Mouse (Mus musculus): Measurements from ENCODE around the gene Hsd11b2. TPM values are rescaled to one million over a fixed set of nuclear protein-coding genes. Genes with fewer than 3 reads are reported as not detected.

Hsd11b2 gene
- polyA plus RNA-seq, 1 experiment from 2014 or later: 0.66 TPM

GRCm38 (mm10) chr8:105528206-105528605, 9.7 kb downstream of the Hsd11b2 start:
- no peaks in the 10 kb centered on the region for H3K27me3 ChIP-seq (ENCODE audit: control insufficient read depth, insufficient read depth, low read depth, low read length)
- H3K4me2 ChIP-seq (ENCODE audit: low read depth, low read length): no peak overlapping the region
- no peak for ATAC-seq (ENCODE audit: low read depth)
- no peak overlapping the region for H3K27ac ChIP-seq (ENCODE audit: low read length)
- H3K9ac ChIP-seq (ENCODE audit: low read depth, low read length): no peak overlapping the region
- no peak overlapping the region for H3K4me3 ChIP-seq (ENCODE audit: low read depth, low read length)
- peaks cover 16% of the 10 kb centered on the region for H3K4me1 ChIP-seq (ENCODE audit: control insufficient read depth, low read depth, low read length)
- WGBS (ENCODE audit: insufficient replicate concordance): 89% methylated on average over 1 of the region's 1 CpGs
- no peaks in the 10 kb centered on the region for H3K9me3 ChIP-seq (replicated peaks; ENCODE audit: control insufficient read depth, low read length)
- no peaks in the 10 kb centered on the region; the same call in 1 of the 2 replicates for H3K36me3 ChIP-seq (ENCODE audit: control insufficient read depth, insufficient read depth)

DNA sequence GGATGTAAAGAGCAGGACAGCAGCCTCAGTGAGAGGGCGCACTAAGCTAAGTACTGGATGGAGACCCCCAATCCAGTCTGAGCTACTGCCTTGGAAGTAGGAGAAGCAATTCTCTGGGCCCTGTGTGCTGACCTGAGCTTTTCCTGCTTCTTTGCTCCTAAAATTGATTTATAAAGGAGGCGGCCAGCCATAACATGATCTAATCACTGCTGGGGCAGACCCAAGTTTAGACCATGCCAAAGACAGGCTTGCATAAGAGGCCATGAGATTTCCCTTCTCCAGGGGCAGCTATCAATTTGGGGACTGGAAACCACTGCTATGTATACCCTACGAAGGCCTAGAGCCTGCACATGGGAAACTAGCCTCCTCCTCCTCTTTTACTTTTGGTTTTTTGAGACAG, 10.7 kb downstream of the Hsd11b2 start:
- Histone ChIP-seq H3K36me3 (ENCODE audit: control insufficient read depth, insufficient read depth) (no peaks in the 10 kb centered on the region; the same call in 1 of the 2 replicates), H3K9ac (ENCODE audit: low read depth, low read length) (no peak overlapping the region), H3K27ac (ENCODE audit: low read length) (no peak overlapping the region), H3K4me1 (ENCODE audit: control insufficient read depth, low read depth, low read length) (peaks cover 22% of the 10 kb centered on the region), H3K27me3 (ENCODE audit: control insufficient read depth, insufficient read depth, low read depth, low read length) (no peaks in the 10 kb centered on the region), H3K4me3 (ENCODE audit: low read depth, low read length) (no peak overlapping the region), H3K9me3 (replicated peaks; ENCODE audit: control insufficient read depth, low read length) (no peaks in the 10 kb centered on the region), H3K4me2 (ENCODE audit: low read depth, low read length) (no peak overlapping the region)
- WGBS (ENCODE audit: insufficient replicate concordance): 72% methylated on average over 3 of the region's 3 CpGs
- ATAC-seq (ENCODE audit: low read depth): no peak

DNA sequence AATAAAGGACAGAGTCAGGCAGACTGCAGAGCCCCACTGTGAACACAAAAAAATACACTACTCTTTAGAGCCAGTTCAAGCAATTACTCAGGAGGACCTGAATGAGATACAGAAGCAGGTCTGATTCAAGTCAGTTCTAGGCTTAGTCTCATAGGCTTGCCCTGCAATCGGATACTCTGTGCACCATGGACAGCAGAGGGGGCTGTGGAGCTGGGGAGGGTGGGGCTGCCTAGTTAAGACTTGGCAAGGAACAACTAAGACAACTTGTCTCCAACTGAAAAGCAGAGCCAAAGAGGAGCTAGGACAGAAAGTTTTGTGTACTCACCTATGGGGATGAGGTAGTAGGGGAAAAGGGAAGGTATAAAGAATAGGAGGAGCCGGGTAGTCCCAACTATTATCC, 13.2 kb downstream of the Hsd11b2 start:
- H3K27ac ChIP-seq (ENCODE audit: low read length): no peak overlapping the region
- H3K4me1 ChIP-seq (ENCODE audit: control insufficient read depth, low read depth, low read length): peaks cover 24% of the 10 kb centered on the region
- H3K9ac ChIP-seq (ENCODE audit: low read depth, low read length): no peak overlapping the region
- H3K36me3 ChIP-seq (ENCODE audit: control insufficient read depth, insufficient read depth): no peaks in the 10 kb centered on the region
- H3K4me2 ChIP-seq (ENCODE audit: low read depth, low read length): no peak overlapping the region
- H3K27me3 ChIP-seq (ENCODE audit: control insufficient read depth, insufficient read depth, low read depth, low read length): no peaks in the 10 kb centered on the region
- no peak overlapping the region for H3K4me3 ChIP-seq (ENCODE audit: low read depth, low read length)
- no peak; the same call in 1 of the 2 replicates for ATAC-seq (ENCODE audit: low read depth)
- WGBS (ENCODE audit: insufficient replicate concordance): 42% methylated on average over 2 of the region's 2 CpGs
- no peaks in the 10 kb centered on the region for H3K9me3 ChIP-seq (replicated peaks; ENCODE audit: control insufficient read depth, low read length)

GRCm38 (mm10) chr8:105533439-105533838, 14.9 kb downstream of the Hsd11b2 start:
- peak overlapping the region; percentile 31; the same call in 1 of the 2 replicates for H3K27ac ChIP-seq (ENCODE audit: low read length)
- peak; percentile 30; the same call in 1 of the 2 replicates for ATAC-seq (ENCODE audit: low read depth)
- no peak overlapping the region for H3K9ac ChIP-seq (ENCODE audit: low read depth, low read length)
- 10% methylated on average over 2 of the region's 2 CpGs for WGBS (ENCODE audit: insufficient replicate concordance)
- no peak overlapping the region for H3K4me3 ChIP-seq (ENCODE audit: low read depth, low read length)
- peaks cover 24% of the 10 kb centered on the region for H3K4me1 ChIP-seq (ENCODE audit: control insufficient read depth, low read depth, low read length)
- H3K27me3 ChIP-seq (ENCODE audit: control insufficient read depth, insufficient read depth, low read depth, low read length): no peaks in the 10 kb centered on the region
- peaks cover 11% of the 10 kb centered on the region for H3K36me3 ChIP-seq (ENCODE audit: control insufficient read depth, insufficient read depth)
- no peaks in the 10 kb centered on the region for H3K9me3 ChIP-seq (replicated peaks; ENCODE audit: control insufficient read depth, low read length)
- H3K4me2 ChIP-seq (ENCODE audit: low read depth, low read length): no peak overlapping the region

GRCm38 (mm10) chr8:105533892-105534329, 15.4 kb downstream of the Hsd11b2 start:
- H3K4me1 ChIP-seq (ENCODE audit: control insufficient read depth, low read depth, low read length): peaks cover 24% of the 10 kb centered on the region
- WGBS (ENCODE audit: insufficient replicate concordance): 4% methylated on average over 1 of the region's 1 CpGs
- ATAC-seq (ENCODE audit: low read depth): peak; percentile 61
- H3K9ac ChIP-seq (ENCODE audit: low read depth, low read length): no peak overlapping the region
- peak overlapping the region; percentile 31; the same call in 1 of the 2 replicates for H3K27ac ChIP-seq (ENCODE audit: low read length)
- no peak overlapping the region for H3K4me2 ChIP-seq (ENCODE audit: low read depth, low read length)
- peaks cover 14% of the 10 kb centered on the region for H3K36me3 ChIP-seq (ENCODE audit: control insufficient read depth, insufficient read depth)
- H3K27me3 ChIP-seq (ENCODE audit: control insufficient read depth, insufficient read depth, low read depth, low read length): no peaks in the 10 kb centered on the region
- no peaks in the 10 kb centered on the region for H3K9me3 ChIP-seq (replicated peaks; ENCODE audit: control insufficient read depth, low read length)
- H3K4me3 ChIP-seq (ENCODE audit: low read depth, low read length): no peak overlapping the region

- no peak for ATAC-seq (ENCODE audit: low read depth)
- H3K9me3 ChIP-seq (replicated peaks; ENCODE audit: control insufficient read depth, low read length): no peaks in the 10 kb centered on the region
- no peak overlapping the region for H3K4me3 ChIP-seq (ENCODE audit: low read depth, low read length)
- no peak overlapping the region for H3K4me2 ChIP-seq (ENCODE audit: low read depth, low read length)
- H3K27me3 ChIP-seq (ENCODE audit: control insufficient read depth, insufficient read depth, low read depth, low read length): no peaks in the 10 kb centered on the region
- H3K27ac ChIP-seq (ENCODE audit: low read length): no peak overlapping the region
- no peak overlapping the region for H3K9ac ChIP-seq (ENCODE audit: low read depth, low read length)
- WGBS (ENCODE audit: insufficient replicate concordance): 93% methylated on average over 3 of the region's 3 CpGs
- peaks cover 30% of the 10 kb centered on the region for H3K4me1 ChIP-seq (ENCODE audit: control insufficient read depth, low read depth, low read length)
- peaks cover 18% of the 10 kb centered on the region for H3K36me3 ChIP-seq (ENCODE audit: control insufficient read depth, insufficient read depth)
Observed at GRCm38 (mm10) chr8:105536546-105536945, 18.0 kb downstream of the Hsd11b2 start.

GRCm38 (mm10) chr8:105537011-105537677, 18.6 kb downstream of the Hsd11b2 start:
- no peak overlapping the region for H3K9ac ChIP-seq (ENCODE audit: low read depth, low read length)
- no peaks in the 10 kb centered on the region for H3K9me3 ChIP-seq (replicated peaks; ENCODE audit: control insufficient read depth, low read length)
- H3K27me3 ChIP-seq (ENCODE audit: control insufficient read depth, insufficient read depth, low read depth, low read length): no peaks in the 10 kb centered on the region
- H3K4me2 ChIP-seq (ENCODE audit: low read depth, low read length): no peak overlapping the region
- H3K4me1 ChIP-seq (ENCODE audit: control insufficient read depth, low read depth, low read length): peaks cover 33% of the 10 kb centered on the region
- no peak overlapping the region for H3K4me3 ChIP-seq (ENCODE audit: low read depth, low read length)
- H3K36me3 ChIP-seq (ENCODE audit: control insufficient read depth, insufficient read depth): peaks cover 18% of the 10 kb centered on the region
- no peak for ATAC-seq (ENCODE audit: low read depth)
- no peak overlapping the region for H3K27ac ChIP-seq (ENCODE audit: low read length)
- 85% methylated on average over 6 of the region's 6 CpGs for WGBS (ENCODE audit: insufficient replicate concordance)

GRCm38 (mm10) chr8:105538940-105539339, 20.4 kb downstream of the Hsd11b2 start:
- no peak for ATAC-seq (ENCODE audit: low read depth)
- 89% methylated on average over 4 of the region's 4 CpGs for WGBS (ENCODE audit: insufficient replicate concordance)
- H3K4me2 ChIP-seq (ENCODE audit: low read depth, low read length): no peak overlapping the region
- peaks cover 18% of the 10 kb centered on the region for H3K36me3 ChIP-seq (ENCODE audit: control insufficient read depth, insufficient read depth)
- no peak overlapping the region for H3K9ac ChIP-seq (ENCODE audit: low read depth, low read length)
- H3K27me3 ChIP-seq (ENCODE audit: control insufficient read depth, insufficient read depth, low read depth, low read length): no peaks in the 10 kb centered on the region
- H3K4me3 ChIP-seq (ENCODE audit: low read depth, low read length): no peak overlapping the region
- H3K27ac ChIP-seq (ENCODE audit: low read length): no peak overlapping the region
- peaks cover 33% of the 10 kb centered on the region for H3K4me1 ChIP-seq (ENCODE audit: control insufficient read depth, low read depth, low read length)
- H3K9me3 ChIP-seq (replicated peaks; ENCODE audit: control insufficient read depth, low read length): no peaks in the 10 kb centered on the region

DNA sequence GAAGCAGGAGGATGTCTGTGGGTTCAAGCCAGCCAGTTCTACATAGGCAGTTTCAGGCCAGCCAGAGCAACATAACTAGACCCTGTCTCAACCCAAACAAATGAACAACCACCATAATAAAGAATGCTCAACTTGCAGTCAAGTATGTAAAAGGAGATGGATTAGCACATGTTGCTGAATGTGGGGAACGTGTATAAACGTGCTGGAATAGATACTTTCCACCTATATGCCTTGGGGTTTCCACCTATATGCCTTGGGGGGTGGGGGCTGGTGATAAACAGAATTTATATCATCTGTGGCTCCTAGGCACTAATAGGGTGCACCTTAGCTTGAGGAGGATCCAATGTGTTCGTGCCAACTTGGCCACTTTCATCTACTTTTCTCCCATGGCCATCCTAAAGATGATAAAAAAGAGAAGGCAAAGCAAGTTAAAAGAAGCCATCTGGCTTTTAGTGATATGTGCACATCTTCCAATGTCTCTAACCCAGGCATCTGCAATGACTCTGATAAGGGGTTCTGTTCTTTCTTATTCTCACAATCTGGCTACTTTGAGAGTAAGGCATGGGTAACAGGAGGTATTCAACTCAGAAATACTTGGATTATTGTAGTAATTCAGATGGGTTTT, 23.6 kb downstream of the Hsd11b2 start:
- Histone ChIP-seq H3K9ac (ENCODE audit: low read depth, low read length) (no peak overlapping the region), H3K4me1 (ENCODE audit: control insufficient read depth, low read depth, low read length) (peaks cover 51% of the 10 kb centered on the region), H3K27me3 (ENCODE audit: control insufficient read depth, insufficient read depth, low read depth, low read length) (no peaks in the 10 kb centered on the region), H3K9me3 (replicated peaks; ENCODE audit: control insufficient read depth, low read length) (no peaks in the 10 kb centered on the region), H3K4me3 (ENCODE audit: low read depth, low read length) (no peak overlapping the region), H3K27ac (ENCODE audit: low read length) (peak overlapping the region; percentile 90), H3K36me3 (ENCODE audit: control insufficient read depth, insufficient read depth) (peaks cover 18% of the 10 kb centered on the region), H3K4me2 (ENCODE audit: low read depth, low read length) (peak overlapping the region; percentile 45)
- peak; percentile 85 for ATAC-seq (ENCODE audit: low read depth)
- 26% methylated on average over 3 of the region's 3 CpGs for WGBS (ENCODE audit: insufficient replicate concordance)
